In the genomic region with DNA sequence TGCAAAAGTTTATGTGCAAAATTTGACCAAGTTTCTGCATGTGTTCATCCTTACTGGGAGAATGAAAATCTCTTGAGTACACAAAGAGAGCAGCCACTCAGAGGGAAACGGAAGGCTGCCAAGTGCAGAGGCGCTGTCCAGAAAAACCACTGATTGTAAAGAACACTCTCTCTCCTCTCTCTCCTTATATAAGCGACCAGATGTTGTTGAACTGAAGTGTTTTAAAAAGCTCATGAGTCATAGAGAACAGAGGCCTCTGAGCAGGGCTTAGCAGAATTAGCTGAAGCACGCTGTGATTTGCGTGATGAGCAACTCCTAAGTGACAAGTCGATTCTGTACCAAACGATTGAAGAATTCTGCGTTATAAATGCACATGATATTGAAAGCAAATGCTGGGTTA, we compare ENCODE assay signal across 8 mouse cellular contexts.
DNase-seq lines count a peak whose midpoint lies in the region.

No protein-coding gene starts in this region.

- no peak overlapping the region for H3K4me3 ChIP-seq in heart, embryonic 10.5 days

- no peak overlapping the region for H3K27ac ChIP-seq in heart, embryonic 10.5 days

- H3K9me3 ChIP-seq in heart, embryonic 10.5 days, result no peaks in the 10 kb centered on the region

- H3K27me3 ChIP-seq in heart, embryonic 10.5 days (ENCODE audit: insufficient read depth, poor library complexity, severe bottlenecking), result no peaks in the 10 kb centered on the region

- no peaks in the 10 kb centered on the region for H3K36me3 ChIP-seq in heart, embryonic 10.5 days

- H3K4me1 ChIP-seq in heart, embryonic 10.5 days, result peaks cover 13% of the 10 kb centered on the region

- WGBS in heart, embryonic 10.5 days, result 51% methylated on average over 8 of the region's 8 CpGs

- intact Hi-C loops in left cerebral cortex, postnatal 10 days (cut with DNase I), result no loop called here

- DNase-seq in heart, adult 11 months, result peak; percentile 98
- DNase-seq in heart, embryonic 10.5 days (ENCODE audit: low spot score), result no peak
- DNase-seq in NIH3T3 (ENCODE audit: low read depth), result peak; percentile 93
- DNase-seq in gastrocnemius, postnatal 25 days, result peak; percentile 70
- DNase-seq in left cerebral cortex, postnatal 10 days (ENCODE audit: extremely low spot score in 1 of 2, low spot score in 2 of 2), result peak; percentile 61 to 63
- DNase-seq in right cerebral cortex, postnatal 14 days, result peak; percentile 51
- no peak for DNase-seq in embryo, embryonic 11 days
- DNase-seq in T-cell, adult 2 months (ENCODE audit: low spot score), result no peak

Comparison
In these comparisons a context has a peak if more than half of its experiments do, and no peak if none do; other contexts are left out.
1. DNase-seq: peak in heart, adult 11 months (single experiment), NIH3T3 (single experiment), gastrocnemius, postnatal 25 days (single experiment), left cerebral cortex, postnatal 10 days (2 of 2) and right cerebral cortex, postnatal 14 days (single experiment); none in heart, embryonic 10.5 days (single experiment), embryo, embryonic 11 days (single experiment) and T-cell, adult 2 months (single experiment).